ENCODE assay signal across 8 mouse cellular contexts in the genomic region with DNA sequence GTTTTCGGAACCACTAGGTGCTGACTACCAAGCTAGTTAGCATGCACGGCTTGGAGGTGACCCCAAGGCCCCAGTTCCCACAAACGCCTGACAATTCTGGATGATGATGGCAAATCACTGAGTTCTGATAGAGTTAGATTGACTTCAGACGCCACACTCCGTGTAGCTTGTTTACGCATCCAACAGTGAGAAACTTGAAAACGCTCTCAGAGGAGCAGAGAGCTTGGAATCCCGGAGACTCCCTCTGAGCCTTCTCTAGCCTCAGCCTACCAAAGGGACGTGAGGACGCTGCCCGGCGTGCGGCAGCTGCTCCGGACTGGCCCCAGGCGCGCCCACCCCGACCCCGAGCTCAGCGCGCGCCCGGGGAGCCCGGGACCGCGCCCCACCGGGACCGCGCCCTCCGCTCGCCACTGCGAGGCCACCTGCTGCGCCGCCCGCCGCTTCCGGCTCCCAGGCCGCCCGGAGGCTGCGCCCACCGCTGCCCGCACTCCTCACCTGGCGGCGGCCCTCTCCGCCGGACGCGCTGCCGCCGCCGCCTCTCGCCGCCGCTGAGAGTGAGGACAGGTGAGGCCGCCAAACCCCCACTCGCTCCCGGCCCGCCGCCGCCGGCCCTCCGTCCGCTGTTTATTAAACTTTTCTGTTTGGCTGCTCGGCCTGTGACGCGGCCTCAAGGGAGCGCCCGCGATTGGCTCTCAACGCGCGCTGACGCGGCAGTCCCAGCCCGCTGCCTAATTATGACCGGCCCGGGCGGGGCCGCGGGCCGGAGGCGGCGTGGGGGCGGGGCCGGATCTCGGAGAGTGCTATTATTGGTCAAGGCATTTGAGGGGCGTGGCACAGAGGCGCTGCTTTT. TPM values are rescaled to one million over a fixed set of nuclear protein-coding genes. Genes with fewer than 3 reads are reported as not detected.
DNase-seq lines count a peak whose midpoint lies in the region; ATAC-seq lines count a peak whose summit lies in the region.

Gene Zfand6, minus strand, starts transcription at position 709 of the 850 bp plus-strand sequence.

- H3K36me3 ChIP-seq in intestine, embryonic 14.5 days (ENCODE audit: control insufficient read depth, insufficient read depth, low read length) = no peaks in the 10 kb centered on the region

- intact Hi-C loops in left cerebral cortex, postnatal 14 days (cut with DNase I) = loop anchor here (5.0 kb wide), 2 partner anchors 53 to 87 kb away; no protein-coding TSS in a partner anchor

- H3K4me1 ChIP-seq in intestine, embryonic 14.5 days (replicated peaks; ENCODE audit: control insufficient read depth, insufficient read depth, low read length) = 0 out of 2 replicates have a peak, but pooled peaks cover 4% of the 10 kb centered on the region

- DNase-seq in adrenal gland, adult (ENCODE audit: inconsistent age in 2 of 2, low spot score in 1 of 2) = peak; percentile 99
- peak; percentile 98 for DNase-seq in embryo, embryonic 10.5 days (ENCODE audit: low spot score)
- DNase-seq in gastrocnemius, postnatal 25 days = peak; percentile 98
- DNase-seq in intestine, embryonic 14.5 days (ENCODE audit: low spot score) = peak; percentile 97
- peak; percentile 98 for DNase-seq in left cerebral cortex, postnatal 14 days (ENCODE audit: low spot score in 2 of 2)
- DNase-seq in mesoderm, embryonic 11.5 days (ENCODE audit: low read depth, low spot score) = peak; percentile 98
- DNase-seq in right cerebral cortex, postnatal 36 days (ENCODE audit: low spot score in 2 of 2) = peak; percentile 98
- DNase-seq in yolk sac, embryonic 10.5 days (ENCODE audit: low spot score) = peak; percentile 98

- WGBS in intestine, embryonic 14.5 days = under 1% methylated on average over 70 of the region's 87 CpGs

- peak within 1 kb of the TSS; percentile 77 for H3K4me3 ChIP-seq in intestine, embryonic 14.5 days (ENCODE audit: low read depth, low read length)

- H3K9me3 ChIP-seq in intestine, embryonic 14.5 days (ENCODE audit: control insufficient read depth, low read length) = no peaks in the 10 kb centered on the region

- peak within 1 kb of the TSS; percentile 71 for H3K4me2 ChIP-seq in intestine, embryonic 14.5 days (ENCODE audit: low read length)

- peak; percentile 98 for ATAC-seq in intestine, embryonic 14.5 days (replicated peaks; ENCODE audit: low FRiP score, low TSS enrichment, low read depth)

- H3K9ac ChIP-seq in intestine, embryonic 14.5 days (ENCODE audit: low read length) = peak within 1 kb of the TSS; percentile 71

- peak within 1 kb of the TSS; percentile 87 for H3K27ac ChIP-seq in intestine, embryonic 14.5 days (ENCODE audit: low read depth)

- no peaks in the 10 kb centered on the region for H3K27me3 ChIP-seq in intestine, embryonic 14.5 days (replicated peaks; ENCODE audit: control insufficient read depth, insufficient read depth, low read length)

RNA-seq across cellular contexts. Expression of gene Zfand6, which starts in this region (rescaled TPM):
- total RNA-seq in gastrocnemius, postnatal 25 days (2021) = 10 to 100 TPM; 89.6 to 91.9 TPM
- polyA plus RNA-seq in intestine, embryonic 14.5 days (2014; fragmentation: Nextera tagmentation; extraction: Ambion mirVana) = 159 and 172 TPM in 2 replicates
- 10 to 100 TPM; 61.7 to 63.4 TPM for total RNA-seq in left cerebral cortex, postnatal 14 days (2021)

Comparison
In these comparisons a context has a peak if more than half of its experiments do, and no peak if none do; other contexts are left out.
1. Peak in every context shown above with its lines: DNase-seq, ATAC-seq, H3K4me3 ChIP-seq and H3K27ac ChIP-seq.